Mouse (Mus musculus) neural tube, embryonic 15.5 days (tissue): ENCODE measurements around the gene BC048562. TPM values are rescaled to one million over a fixed set of nuclear protein-coding genes. Genes with fewer than 3 reads are reported as not detected.
A peak's percentile ranks its signal among the peaks of the same experiment; 100 is the strongest.

Source experiments
- ATAC-seq: fragments of 200-750 bp; cut with Nextera tagmentation; 2 replicates; pipeline ENCODE4 v1.8.0; 2017; ENCODE audit warnings: mild to moderate bottlenecking, moderate TSS enrichment, moderate library complexity; ENCODE audit not compliant: low FRiP score
- H3K27ac ChIP-seq: fragments of 300-500 bp; sonication (generic); replicated peaks from 2 replicates; pipeline ENCODE4 v1.5.1; 2015; ENCODE audit warnings: mild to moderate bottlenecking, inconsistent platforms
- H3K27me3 ChIP-seq: fragments of 300-500 bp; sonication (generic); replicated peaks from 2 replicates; pipeline ENCODE4 v1.6.1; 2015; ENCODE audit warnings: inconsistent platforms
- H3K36me3 ChIP-seq: fragments of 300-500 bp; sonication (generic); 2 replicates; pipeline ENCODE4 v1.6.1; 2015; ENCODE audit warnings: inconsistent platforms
- H3K4me1 ChIP-seq: fragments of 300-500 bp; sonication (generic); 2 replicates; pipeline ENCODE4 v1.6.1; 2015; ENCODE audit warnings: inconsistent platforms
- H3K4me2 ChIP-seq: fragments of 300-500 bp; sonication (generic); 2 replicates; pipeline ENCODE4 v1.6.1; 2015; ENCODE audit warnings: inconsistent platforms, mild to moderate bottlenecking, moderate library complexity
- H3K4me3 ChIP-seq: fragments of 300-500 bp; sonication (generic); replicated peaks from 2 replicates; pipeline ENCODE4 v1.5.1; 2015; ENCODE audit warnings: mild to moderate bottlenecking, inconsistent platforms
- H3K9ac ChIP-seq: fragments of 300-500 bp; sonication (generic); replicated peaks from 2 replicates; pipeline ENCODE4 v1.6.1; 2015; ENCODE audit warnings: mild to moderate bottlenecking, inconsistent platforms
- H3K9me3 ChIP-seq: fragments of 300-500 bp; sonication (generic); replicated peaks from 2 replicates; pipeline ENCODE4 v1.6.1; 2016; ENCODE audit warnings: inconsistent platforms
- WGBS: fragments of 180-500 bp; shearing (Covaris S2); methylation state at CpG from one replicate; pipeline ENCODE4 v1.1.7; 2015; ENCODE audit warnings: mixed read lengths; 5-methylcytosine and 5-hydroxymethylcytosine counted together
- polyA plus RNA-seq: library from polyadenylated mRNA; unstranded; fragments of >200 nt; fragmentation: Nextera tagmentation; extraction: Ambion mirVana; gene quantifications from 2 replicates; pipeline ENCODE4 v1.2.1, GENCODE M21; 2015

BC048562 gene
- polyA plus RNA-seq, 1 experiment from 2014 or later: not detected

GRCm38 (mm10) chr9:108461675-108462074 lies 25.4 kb downstream of the BC048562 start:
- H3K27me3 ChIP-seq: no peaks in the 10 kb centered on the region
- peak overlapping the region; percentile 87 for H3K4me3 ChIP-seq
- no peaks in the 10 kb centered on the region for H3K9me3 ChIP-seq
- ATAC-seq: no peak
- 92% methylated on average over 5 of the region's 5 CpGs for WGBS
- peak overlapping the region; percentile 91 for H3K4me2 ChIP-seq
- H3K27ac ChIP-seq: 0 out of 2 replicates have a peak overlapping the region, but pooled peaks have one; percentile 28
- H3K4me1 ChIP-seq: peaks cover 21% of the 10 kb centered on the region
- peak overlapping the region; percentile 88; the same call in 1 of the 2 replicates for H3K9ac ChIP-seq
- peaks cover 39% of the 10 kb centered on the region for H3K36me3 ChIP-seq

DNA sequence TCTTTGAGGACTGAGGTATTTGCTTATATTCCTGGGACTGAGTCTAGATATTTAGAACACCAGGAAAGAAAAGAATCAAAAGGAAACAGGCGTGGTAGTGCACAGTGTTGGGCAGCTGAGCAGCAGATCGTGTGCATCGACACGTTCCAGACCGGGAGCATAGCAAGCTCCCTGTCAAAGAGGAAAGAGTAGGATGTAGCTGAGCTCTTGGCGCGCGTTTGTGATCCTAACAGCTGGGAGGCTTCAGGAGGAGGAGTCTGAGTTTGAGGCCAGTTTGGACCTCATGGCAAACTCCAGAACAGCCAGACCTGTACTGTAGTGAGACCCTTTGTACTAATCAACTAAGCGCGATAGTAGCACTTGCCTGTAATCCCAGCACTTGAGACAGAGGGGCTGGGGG lies 25.9 kb downstream of the BC048562 start:
- ATAC-seq: no peak
- H3K4me2 ChIP-seq: peak overlapping the region; percentile 91; the same call in 1 of the 2 replicates

GRCm38 (mm10) chr9:108463713-108464112 lies 27.4 kb downstream of the BC048562 start:
- WGBS: 94% methylated on average over 9 of the region's 9 CpGs
- no peak overlapping the region for H3K4me3 ChIP-seq
- H3K36me3 ChIP-seq: peaks cover 51% of the 10 kb centered on the region
- no peak for ATAC-seq
- peaks cover 21% of the 10 kb centered on the region for H3K4me1 ChIP-seq
- no peak overlapping the region for H3K4me2 ChIP-seq
- H3K27ac ChIP-seq: no peak overlapping the region
- H3K27me3 ChIP-seq: no peaks in the 10 kb centered on the region
- no peaks in the 10 kb centered on the region for H3K9me3 ChIP-seq
- no peak overlapping the region for H3K9ac ChIP-seq

More for the DNA sequence above, 25.9 kb downstream of the BC048562 start:
- 91% methylated on average over 10 of the region's 10 CpGs for WGBS
- Histone ChIP-seq H3K4me3 (no peak overlapping the region), H3K9me3 (no peaks in the 10 kb centered on the region), H3K9ac (no peak overlapping the region), H3K36me3 (peaks cover 43% of the 10 kb centered on the region), H3K4me1 (peaks cover 21% of the 10 kb centered on the region), H3K27me3 (no peaks in the 10 kb centered on the region), H3K27ac (0 out of 2 replicates have a peak overlapping the region, but pooled peaks have one; percentile 28)

- H3K4me1 ChIP-seq: peaks cover 14% of the 10 kb centered on the region
- H3K27ac ChIP-seq: no peak overlapping the region
- H3K9ac ChIP-seq: no peak overlapping the region
- ATAC-seq: no peak
- H3K4me3 ChIP-seq: no peak overlapping the region
- H3K9me3 ChIP-seq: no peaks in the 10 kb centered on the region
- peaks cover 51% of the 10 kb centered on the region for H3K36me3 ChIP-seq
- 95% methylated on average over 2 of the region's 2 CpGs for WGBS
- H3K4me2 ChIP-seq: no peak overlapping the region
- no peaks in the 10 kb centered on the region for H3K27me3 ChIP-seq
These were observed 29.9 kb downstream of the BC048562 start for GRCm38 (mm10) chr9:108466219-108466618.

GRCm38 (mm10) chr9:108469430-108469829 lies 33.1 kb downstream of the BC048562 start:
- peaks cover 32% of the 10 kb centered on the region for H3K36me3 ChIP-seq
- ATAC-seq: no peak
- no peaks in the 10 kb centered on the region for H3K4me1 ChIP-seq
- WGBS: 84% methylated on average over 5 of the region's 5 CpGs
- H3K27me3 ChIP-seq: no peaks in the 10 kb centered on the region
- H3K9me3 ChIP-seq: no peaks in the 10 kb centered on the region
- no peak overlapping the region for H3K27ac ChIP-seq
- no peak overlapping the region for H3K4me2 ChIP-seq
- H3K9ac ChIP-seq: no peak overlapping the region
- no peak overlapping the region for H3K4me3 ChIP-seq

DNA sequence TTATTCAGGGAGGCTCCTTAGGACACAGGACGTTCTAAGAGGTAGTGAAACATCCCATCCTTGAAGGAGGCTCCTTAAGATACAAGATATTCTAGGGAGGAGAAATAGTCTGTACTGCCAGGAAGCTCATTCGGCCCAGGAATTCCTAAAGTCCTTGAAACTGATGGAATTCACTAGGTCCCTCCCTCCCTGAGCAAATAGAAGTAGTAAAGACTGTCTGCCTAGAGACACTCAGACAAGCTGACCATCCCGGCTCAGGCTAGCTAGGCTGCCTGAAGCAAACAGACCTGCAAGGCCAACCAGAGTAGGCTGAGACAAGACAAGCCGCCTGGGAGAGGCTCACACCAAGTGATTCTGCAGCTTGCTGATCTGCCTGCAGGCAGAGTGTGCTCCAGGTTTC lies 33.6 kb downstream of the BC048562 start:
- no peak overlapping the region for H3K4me3 ChIP-seq
- WGBS: 82% methylated on average over 4 of the region's 4 CpGs
- no peaks in the 10 kb centered on the region for H3K9me3 ChIP-seq
- H3K4me2 ChIP-seq: no peak overlapping the region
- no peaks in the 10 kb centered on the region for H3K27me3 ChIP-seq
- no peaks in the 10 kb centered on the region for H3K4me1 ChIP-seq
- peaks cover 29% of the 10 kb centered on the region for H3K36me3 ChIP-seq
- H3K27ac ChIP-seq: no peak overlapping the region
- H3K9ac ChIP-seq: no peak overlapping the region
- ATAC-seq: no peak

DNA sequence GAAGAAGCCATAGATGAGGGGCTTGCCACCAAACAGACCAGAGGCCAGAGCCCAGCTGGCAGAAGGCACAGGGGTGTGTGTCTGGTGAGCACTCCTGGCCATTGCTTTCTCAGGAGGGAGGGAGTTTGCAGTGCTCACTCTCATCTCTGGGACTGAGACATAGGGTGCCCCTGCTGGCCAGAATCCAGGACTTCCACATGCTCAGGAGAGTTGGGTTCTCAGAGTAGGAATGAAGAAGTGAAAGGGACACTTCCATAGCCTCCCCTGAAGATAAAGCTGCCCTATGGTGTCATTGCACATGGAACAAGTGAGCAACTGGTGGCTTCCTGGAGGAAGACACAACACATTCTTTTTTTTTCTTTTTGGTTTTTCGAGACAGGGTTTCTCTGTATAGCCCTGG lies 38.2 kb downstream of the BC048562 start:
- no peaks in the 10 kb centered on the region for H3K9me3 ChIP-seq
- no peak for ATAC-seq
- no peaks in the 10 kb centered on the region for H3K27me3 ChIP-seq
- H3K27ac ChIP-seq: no peak overlapping the region
- WGBS: 53% methylated on average over 1 of the region's 1 CpGs
- H3K4me3 ChIP-seq: no peak overlapping the region
- peaks cover 11% of the 10 kb centered on the region for H3K4me1 ChIP-seq
- no peak overlapping the region for H3K9ac ChIP-seq
- H3K36me3 ChIP-seq: no peaks in the 10 kb centered on the region
- no peak overlapping the region for H3K4me2 ChIP-seq

DNA sequence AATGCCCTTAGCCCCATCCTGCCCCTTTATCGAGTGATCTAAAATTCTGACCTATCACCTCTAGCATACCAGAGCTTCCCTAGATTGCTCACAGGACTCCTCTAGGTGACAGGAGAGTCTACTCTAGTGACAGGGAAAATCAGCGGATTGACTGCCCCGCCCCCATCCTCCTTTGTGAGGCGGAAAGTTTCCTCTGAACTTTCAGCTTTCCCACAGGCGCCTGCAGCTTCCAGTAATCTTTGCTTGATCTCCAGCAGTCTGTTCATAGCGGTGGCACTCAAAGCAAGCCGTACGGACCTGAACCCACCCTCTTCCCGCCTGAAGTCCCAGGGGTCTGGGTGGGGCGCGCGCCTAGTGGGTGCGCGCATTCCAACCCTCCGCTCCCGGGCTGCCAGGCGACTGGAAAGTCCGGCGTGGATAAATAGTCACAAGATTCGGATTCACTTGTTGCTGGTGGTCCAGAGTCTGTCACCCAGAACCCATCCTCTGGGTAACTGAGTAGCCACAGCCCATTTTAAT lies 42.4 kb downstream of the BC048562 start:
- Histone ChIP-seq H3K27me3 (no peaks in the 10 kb centered on the region), H3K4me2 (peak overlapping the region; percentile 51), H3K36me3 (no peaks in the 10 kb centered on the region), H3K9ac (peak overlapping the region; percentile 17; the same call in 1 of the 2 replicates), H3K4me3 (peak overlapping the region; percentile 32), H3K27ac (peak overlapping the region; percentile 30), H3K9me3 (no peaks in the 10 kb centered on the region), H3K4me1 (peaks cover 19% of the 10 kb centered on the region)
- WGBS: 1% methylated on average over 20 of the region's 20 CpGs
- ATAC-seq: peak; percentile 53; the same call in 1 of the 2 replicates

GRCm38 (mm10) chr9:108479241-108479640 lies 43.0 kb downstream of the BC048562 start:
- WGBS: 35% methylated on average over 11 of the region's 11 CpGs
- no peak; the same call in 1 of the 2 replicates for ATAC-seq
- no peak overlapping the region; the same call in 1 of the 2 replicates for H3K27ac ChIP-seq

DNA sequence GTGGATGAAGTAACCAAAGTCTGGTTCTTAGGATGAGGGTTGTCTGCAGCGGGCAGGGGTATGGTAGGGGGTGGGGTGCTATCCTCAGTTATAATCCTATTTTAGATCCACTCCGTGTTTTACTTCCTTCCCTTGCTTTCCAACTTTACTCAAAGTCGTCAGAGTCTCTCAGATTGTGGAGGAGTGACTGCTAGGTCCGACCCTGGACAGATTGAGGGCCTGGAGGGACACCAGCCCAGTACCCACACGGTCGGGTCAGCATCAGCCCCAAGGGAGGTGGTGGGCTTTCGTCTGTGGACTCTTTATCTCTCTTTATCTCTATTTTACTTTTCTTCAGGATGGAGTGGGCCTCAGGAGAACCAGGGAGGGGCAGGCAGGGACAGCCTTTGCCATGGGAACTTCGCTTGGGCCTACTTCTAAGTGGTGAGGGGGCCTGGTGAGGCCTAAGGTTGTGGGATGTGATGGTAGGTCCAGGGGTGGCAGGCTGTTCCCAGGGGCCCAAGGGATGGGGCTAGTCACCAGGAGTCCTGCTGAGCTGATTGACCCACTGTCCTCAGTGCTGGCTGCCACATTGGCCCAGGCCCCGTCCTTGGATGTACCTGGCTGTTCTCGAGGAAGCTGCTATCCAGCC lies 43.6 kb downstream of the BC048562 start, which contains the start of gene Lamb2:
Lamb2 (plus strand) TSS at position 16 of the 631 bp plus-strand sequence.
- Histone ChIP-seq H3K27me3 (no peaks in the 10 kb centered on the region), H3K4me1 (peaks cover 19% of the 10 kb centered on the region), H3K9ac (peak within 1 kb of the TSS; percentile 40), H3K36me3 (no peaks in the 10 kb centered on the region), H3K9me3 (no peaks in the 10 kb centered on the region), H3K4me3 (peak within 1 kb of the TSS; percentile 37), H3K4me2 (peak within 1 kb of the TSS; percentile 51), H3K27ac (peak within 1 kb of the TSS; percentile 30)
- 9% methylated on average over 10 of the region's 10 CpGs for WGBS
- peak; percentile 39; the same call in 1 of the 2 replicates for ATAC-seq

More at GRCm38 (mm10) chr9:108479241-108479640, 43.0 kb downstream of the BC048562 start:
- Histone ChIP-seq H3K9ac (peak overlapping the region; percentile 17; the same call in 1 of the 2 replicates), H3K9me3 (no peaks in the 10 kb centered on the region), H3K4me3 (peak overlapping the region; percentile 32), H3K36me3 (no peaks in the 10 kb centered on the region), H3K4me2 (peak overlapping the region; percentile 51), H3K27me3 (no peaks in the 10 kb centered on the region), H3K4me1 (peaks cover 19% of the 10 kb centered on the region)

- H3K4me3 ChIP-seq: no peak overlapping the region
- H3K27ac ChIP-seq: no peak overlapping the region
- no peak for ATAC-seq
- H3K36me3 ChIP-seq: no peaks in the 10 kb centered on the region
- peak overlapping the region; percentile 51; the same call in 1 of the 2 replicates for H3K4me2 ChIP-seq
- H3K27me3 ChIP-seq: no peaks in the 10 kb centered on the region
- peaks cover 19% of the 10 kb centered on the region for H3K4me1 ChIP-seq
- no peaks in the 10 kb centered on the region for H3K9me3 ChIP-seq
- WGBS: 93% methylated on average over 28 of the region's 28 CpGs
- no peak overlapping the region for H3K9ac ChIP-seq
These were observed 44.7 kb downstream of the BC048562 start for GRCm38 (mm10) chr9:108480813-108481519.
